Mouse (Mus musculus): ENCODE results near the gene Upf2.

DNA sequence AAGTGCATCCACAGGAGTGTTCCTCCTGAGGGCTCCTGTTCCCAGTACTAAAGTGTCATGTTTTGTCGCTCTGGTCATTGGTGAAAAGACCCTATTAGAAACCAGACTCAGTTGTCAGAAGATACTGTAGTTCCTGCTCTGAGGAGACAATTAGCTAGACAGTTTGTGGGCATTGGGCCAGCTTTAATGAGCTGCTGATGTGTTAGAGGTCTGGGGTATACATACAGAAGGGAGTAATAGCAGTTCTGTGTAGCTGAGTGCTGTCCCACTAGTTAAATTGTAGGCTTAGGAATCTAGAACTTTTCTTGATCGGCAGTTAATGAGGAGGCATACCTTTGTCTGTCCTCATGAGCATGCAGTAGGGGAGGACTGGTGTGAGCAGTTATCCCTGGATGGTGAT, 11.0 kb downstream of the Upf2 start:
- TF ChIP-seq EP300 (IDR thresholded peaks at IDR 0.05) (no peak), CTCF (IDR thresholded peaks at IDR 0.05) (no peak)

Measured in lung, postnatal 0 days (tissue).